Mouse (Mus musculus) thymus, postnatal 14 days (tissue): ENCODE results near the gene Unk.
A peak's percentile ranks its signal among the peaks of the same experiment; 100 is the strongest.

Source experiments
- DNase-seq: peaks from one replicate; pipeline ENCODE4 v3.0.0; 2021

Unk gene

DNA sequence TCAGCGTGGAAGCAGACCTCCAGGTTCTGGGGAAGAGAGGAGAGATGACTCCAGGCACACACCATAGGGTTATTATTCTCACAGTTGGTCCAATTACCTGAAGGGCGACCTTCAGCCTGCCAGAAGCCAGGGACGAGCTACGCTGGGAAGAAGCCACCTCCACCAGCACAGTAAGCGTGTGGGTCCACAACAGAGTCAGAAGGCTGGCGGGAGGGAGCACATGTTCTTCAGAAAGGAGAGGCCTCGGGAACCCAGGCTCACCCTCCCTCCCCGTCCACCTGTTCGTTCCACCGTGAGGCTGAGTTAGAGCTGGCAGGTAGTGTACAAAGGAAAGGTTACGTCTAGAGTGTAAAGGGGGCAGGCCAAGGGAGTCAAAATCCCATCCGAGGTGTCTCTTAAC is 35.2 kb downstream of the Unk start:
- no peak for DNase-seq

DNA sequence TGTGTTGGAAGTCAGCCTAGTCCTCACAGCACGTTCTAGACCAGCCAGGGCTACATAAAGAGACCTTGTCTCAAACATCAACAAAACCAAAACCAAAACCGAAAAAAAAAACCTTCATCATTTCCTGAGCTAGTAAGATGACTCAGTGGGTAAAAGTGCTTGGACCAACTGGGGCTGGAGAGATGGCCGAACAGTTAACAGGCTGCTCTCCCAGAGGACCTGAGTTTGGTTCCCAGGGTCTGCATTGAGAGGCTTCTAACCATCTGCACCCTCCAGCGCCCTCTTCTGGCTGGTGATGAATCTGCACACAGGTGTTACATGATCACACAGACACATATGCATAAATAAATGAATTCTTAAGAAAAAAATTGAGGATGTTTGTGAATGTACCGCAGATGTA is 41.4 kb downstream of the Unk start:
- DNase-seq = peak; percentile 64

- no peak for DNase-seq
These were observed 42.5 kb downstream of the Unk start for GRCm38 (mm10) chr11:116072608-116073007.

DNA sequence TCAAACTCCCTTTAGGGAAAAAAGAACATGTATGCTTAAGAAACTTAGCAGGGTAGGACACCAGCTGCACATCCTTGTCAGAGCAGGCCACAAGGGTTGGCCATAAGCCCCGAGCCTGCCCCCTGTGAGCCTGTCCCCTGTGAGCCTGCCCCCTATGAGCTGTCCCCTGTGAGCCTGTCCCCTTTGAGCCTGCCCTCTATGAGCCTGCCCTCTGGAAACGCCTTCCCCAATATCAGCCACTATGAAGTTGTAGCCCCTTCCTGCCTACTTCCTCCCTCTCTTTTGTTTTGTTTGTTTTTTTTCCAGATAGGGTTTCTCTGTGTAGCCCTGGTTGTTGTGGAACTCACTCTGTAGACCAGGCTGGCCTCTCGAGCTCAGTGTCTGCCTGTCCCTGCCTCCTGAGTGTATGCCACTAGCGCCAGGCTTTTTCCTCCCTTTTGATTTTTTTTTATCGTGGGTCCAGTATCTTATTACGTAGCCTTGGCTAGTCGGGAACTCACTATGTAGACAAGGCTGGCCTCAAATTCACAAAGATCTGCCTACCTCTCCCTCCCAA is 44.4 kb downstream of the Unk start:
- DNase-seq = no peak

- peak; percentile 27 for DNase-seq
These were observed 45.6 kb downstream of the Unk start for GRCm38 (mm10) chr11:116075539-116076265.

- DNase-seq = peak; percentile 52
These were observed 46.1 kb downstream of the Unk start for GRCm38 (mm10) chr11:116076266-116076540.

GRCm38 (mm10) chr11:116076836-116077235 is 46.7 kb downstream of the Unk start:
- peak; percentile 84 for DNase-seq

DNA sequence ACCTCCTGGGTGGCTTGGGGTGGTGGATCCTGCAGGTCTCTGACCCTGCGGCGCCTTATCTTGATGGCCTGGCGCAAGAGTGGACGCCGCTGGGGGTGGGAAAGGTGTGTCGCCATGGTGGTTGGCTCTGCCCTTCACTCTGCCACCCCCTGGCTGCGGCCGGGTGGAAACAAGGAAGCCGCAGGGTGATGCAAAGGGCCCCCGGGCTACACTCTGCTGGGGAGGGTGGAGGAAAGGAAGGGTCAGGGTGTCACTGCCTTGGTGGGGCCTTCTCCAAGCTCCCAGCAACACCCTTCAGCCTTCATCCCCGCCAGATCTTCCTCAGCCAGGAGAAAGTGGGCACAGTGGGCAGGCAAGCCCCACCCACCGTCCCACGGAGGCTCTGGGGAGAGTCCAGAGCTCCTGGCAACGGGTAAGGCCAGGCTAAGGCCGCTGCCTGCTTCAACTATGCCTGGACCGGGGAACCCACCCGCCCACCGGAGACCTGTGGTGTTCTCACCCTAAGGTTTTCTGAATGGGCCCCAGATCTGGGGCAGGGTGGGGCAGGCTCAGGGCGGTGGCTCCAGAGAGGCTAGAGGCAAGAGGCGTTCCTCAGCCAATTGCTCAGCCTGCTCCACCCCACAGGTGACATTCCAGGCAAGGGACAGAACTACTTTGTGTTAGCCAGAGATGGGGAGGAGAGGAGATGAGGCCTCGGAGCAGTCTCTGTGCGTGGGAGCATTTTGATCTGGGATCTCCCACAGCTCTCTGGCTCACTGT is 47.5 kb downstream of the Unk start, which contains the start of gene Unc13d:
Gene Unc13d (minus strand): TSS at position 516 of the 759 bp plus-strand sequence.
- peak; percentile 84 for DNase-seq

GRCm38 (mm10) chr11:116078221-116078620 is 48.1 kb downstream of the Unk start:
- peak; percentile 96 for DNase-seq

DNA sequence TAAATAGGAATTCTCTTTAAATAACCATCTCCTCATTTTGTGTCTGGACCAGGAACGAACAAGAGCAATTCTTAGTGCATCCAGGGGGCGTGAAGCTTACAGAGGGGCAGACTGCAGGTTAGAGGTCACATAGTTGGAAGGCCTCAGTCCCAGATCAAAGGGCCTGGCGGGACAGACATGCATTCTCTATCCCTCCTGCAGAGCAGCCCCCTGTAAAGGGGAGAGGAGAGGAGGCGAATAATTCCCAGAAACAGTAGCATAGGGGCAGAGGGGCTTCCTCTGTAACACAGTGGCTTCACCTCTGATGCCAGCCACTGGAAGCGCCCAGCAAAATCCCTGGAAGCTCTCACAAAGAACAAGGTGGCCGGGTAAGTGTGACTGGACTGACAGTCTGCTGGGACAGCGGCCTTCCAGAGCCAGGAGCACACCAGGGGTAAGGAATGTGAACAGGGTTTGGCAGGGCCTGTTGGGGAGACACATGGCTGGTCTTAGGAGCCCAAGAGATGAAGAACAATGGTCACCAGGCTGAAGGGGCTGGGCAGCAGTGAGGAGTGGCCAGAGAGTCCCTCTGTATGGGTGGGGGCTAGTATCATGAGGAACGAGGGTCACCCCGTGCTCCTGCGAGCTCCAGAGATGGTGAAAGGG is 48.7 kb downstream of the Unk start:
- DNase-seq = peak; percentile 49

- DNase-seq = no peak
These were observed 49.4 kb downstream of the Unk start for GRCm38 (mm10) chr11:116079511-116079910.

GRCm38 (mm10) chr11:116081081-116081480 is 51.0 kb downstream of the Unk start:
- DNase-seq = peak; percentile 87

- DNase-seq = no peak
These were observed 53.1 kb downstream of the Unk start for GRCm38 (mm10) chr11:116083096-116083672.

GRCm38 (mm10) chr11:116084166-116084565 is 54.0 kb downstream of the Unk start:
- no peak for DNase-seq

DNA sequence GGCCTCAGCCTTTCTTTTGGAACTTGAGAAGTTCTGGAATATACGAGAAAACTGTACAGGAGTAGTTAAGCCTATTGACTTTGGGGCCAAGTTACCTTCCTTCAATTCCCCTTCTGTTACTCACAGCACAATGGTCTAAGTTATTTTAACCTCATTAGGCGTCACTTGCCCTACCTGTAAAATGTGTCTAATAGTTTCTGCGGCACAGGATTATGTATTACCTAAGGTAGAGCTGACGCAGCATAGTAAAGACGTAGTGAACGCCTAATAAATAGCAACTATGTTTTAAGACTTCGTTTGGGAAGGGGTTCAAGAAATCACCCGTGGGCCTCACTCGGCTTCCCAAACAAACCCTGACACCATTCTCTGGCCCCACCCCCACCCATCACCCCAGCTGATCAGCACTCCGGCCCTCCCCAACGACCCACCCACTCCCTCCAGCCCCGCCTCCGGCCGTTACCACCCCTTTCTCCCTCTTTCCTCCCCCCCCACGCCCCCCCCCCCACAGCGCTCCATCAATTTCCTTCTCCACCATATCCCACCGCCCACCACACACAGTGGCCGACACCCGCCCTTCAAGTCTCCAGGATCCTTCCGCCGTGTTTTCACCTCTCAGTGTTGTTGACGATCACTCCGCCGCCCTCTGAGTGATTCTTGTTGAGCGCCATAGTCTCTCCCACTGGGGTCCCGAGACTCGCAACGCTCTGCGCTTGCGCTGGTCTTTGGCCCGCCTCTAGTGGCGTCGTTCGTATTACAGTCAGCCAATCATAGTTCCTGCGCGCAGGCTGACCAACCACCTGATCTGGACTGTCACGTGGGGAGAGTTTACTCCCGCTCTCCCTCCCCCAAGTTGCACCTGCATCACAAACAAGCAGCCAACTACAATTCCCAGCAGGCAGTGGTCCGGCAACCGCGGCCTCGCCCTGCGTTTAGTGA is 56.4 kb downstream of the Unk start, which contains the start of gene Wbp2:
Gene Wbp2 (minus strand): TSS at position 738 of the 936 bp plus-strand sequence.
- DNase-seq = peak; percentile 98

- DNase-seq = peak; percentile 92
These were observed 57.3 kb downstream of the Unk start for GRCm38 (mm10) chr11:116087194-116088130.

DNA sequence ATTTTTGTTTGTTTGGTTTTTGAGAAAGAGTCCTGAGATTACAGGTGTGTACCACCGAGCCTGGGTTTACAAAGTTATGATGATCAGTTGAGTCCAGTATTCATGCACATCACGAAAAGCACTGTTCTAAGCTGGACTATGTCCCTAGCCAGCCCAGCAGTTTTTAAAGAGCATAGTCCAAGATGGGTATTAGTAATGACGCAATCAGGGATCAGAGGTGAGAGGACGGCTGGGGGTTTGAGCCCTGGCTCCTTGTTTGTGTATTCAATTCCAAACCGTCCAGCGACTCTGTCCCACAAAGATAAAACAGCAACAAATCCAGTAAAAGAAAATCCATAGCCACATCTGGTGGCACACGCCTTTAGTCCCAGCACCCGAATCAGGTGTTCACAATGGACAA is 58.1 kb downstream of the Unk start:
- no peak for DNase-seq

DNA sequence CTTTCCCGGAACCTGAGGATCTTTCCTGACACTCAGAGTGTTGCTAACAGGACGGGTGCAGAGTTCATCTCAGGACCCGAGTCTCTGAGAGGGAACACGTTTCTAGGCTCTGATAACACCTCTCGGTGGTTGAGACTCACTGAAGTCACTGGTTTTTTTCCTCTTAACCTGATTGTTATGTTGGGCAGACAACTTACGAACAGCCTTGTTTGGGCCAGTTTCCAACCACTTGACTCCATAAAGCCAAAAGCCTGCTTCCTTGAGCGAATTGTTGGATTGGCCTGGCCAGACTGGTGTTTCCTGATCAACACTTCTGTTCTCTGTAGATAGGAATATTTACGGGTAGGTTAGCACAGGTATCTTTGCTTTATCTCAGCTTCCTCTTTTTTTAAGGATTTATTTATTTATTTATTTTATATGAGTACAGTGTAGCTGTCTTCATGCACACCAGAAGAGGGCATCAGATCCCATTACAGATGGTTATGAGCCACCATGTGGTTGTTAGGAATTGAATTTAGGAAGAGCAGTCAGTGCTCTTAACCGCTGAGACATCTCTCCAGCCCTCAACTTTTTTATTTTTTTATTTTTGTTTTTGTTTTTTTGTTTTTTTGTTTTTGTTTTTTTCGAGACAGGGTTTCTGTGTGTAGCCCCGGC is 58.7 kb downstream of the Unk start:
- no peak for DNase-seq

DNA sequence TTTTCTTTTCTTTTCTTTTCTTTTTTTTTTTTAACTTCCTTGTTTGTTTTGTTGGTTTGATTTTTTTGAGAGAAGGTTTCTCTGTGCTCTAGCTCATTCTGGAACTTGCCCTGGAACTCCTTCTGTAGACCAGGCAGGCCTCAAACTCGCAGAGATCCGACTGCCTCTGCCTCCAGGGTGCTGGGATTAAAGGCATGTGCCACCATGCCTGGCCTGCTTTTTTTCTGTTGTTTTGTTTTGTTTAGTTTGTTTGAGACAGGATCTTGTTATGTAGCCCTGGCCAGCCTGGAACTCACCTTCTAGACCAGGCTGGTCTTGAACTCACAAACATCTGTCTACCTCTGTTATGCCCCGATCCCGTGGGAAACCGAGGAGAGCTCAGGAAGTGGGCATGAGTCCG is 59.4 kb downstream of the Unk start:
- no peak for DNase-seq

DNA sequence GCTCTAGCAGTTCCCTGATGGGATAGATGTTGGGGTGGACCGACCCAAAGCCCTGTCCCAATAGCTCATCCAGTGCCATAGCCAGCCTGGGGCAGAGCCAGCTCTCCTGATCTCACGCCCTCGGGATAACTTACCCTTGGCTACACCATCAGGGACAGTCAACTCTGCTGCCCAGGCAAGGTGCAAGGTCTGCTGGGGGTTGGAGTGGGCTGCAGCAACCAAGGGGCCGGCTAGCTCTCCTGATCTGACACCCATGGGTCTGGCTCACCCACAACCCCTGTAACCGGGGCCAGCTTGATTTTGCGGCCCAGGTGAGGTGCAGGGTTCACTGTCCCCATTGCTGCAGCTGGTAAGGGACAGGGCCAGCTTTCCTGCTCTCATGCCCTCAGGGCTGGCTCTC is 61.5 kb downstream of the Unk start:
- DNase-seq = no peak
